Mouse (Mus musculus): ENCODE data around the gene Dnajc3. TPM values are rescaled to one million over a fixed set of nuclear protein-coding genes. Genes with fewer than 3 reads are reported as not detected.
A peak's percentile ranks its signal among the peaks of the same experiment; 100 is the strongest.

The Dnajc3 gene
- total RNA-seq (2021): 10 to 100 TPM; 41.0 to 42.9 TPM
- long read RNA-seq, full-length matches to known transcripts: 102 of 110 reads
- long read RNA-seq, partial matches to known transcripts: 2 of 110 reads
- long read RNA-seq, other reads (novel, unspliced or antisense): 6 of 110 reads

DNA sequence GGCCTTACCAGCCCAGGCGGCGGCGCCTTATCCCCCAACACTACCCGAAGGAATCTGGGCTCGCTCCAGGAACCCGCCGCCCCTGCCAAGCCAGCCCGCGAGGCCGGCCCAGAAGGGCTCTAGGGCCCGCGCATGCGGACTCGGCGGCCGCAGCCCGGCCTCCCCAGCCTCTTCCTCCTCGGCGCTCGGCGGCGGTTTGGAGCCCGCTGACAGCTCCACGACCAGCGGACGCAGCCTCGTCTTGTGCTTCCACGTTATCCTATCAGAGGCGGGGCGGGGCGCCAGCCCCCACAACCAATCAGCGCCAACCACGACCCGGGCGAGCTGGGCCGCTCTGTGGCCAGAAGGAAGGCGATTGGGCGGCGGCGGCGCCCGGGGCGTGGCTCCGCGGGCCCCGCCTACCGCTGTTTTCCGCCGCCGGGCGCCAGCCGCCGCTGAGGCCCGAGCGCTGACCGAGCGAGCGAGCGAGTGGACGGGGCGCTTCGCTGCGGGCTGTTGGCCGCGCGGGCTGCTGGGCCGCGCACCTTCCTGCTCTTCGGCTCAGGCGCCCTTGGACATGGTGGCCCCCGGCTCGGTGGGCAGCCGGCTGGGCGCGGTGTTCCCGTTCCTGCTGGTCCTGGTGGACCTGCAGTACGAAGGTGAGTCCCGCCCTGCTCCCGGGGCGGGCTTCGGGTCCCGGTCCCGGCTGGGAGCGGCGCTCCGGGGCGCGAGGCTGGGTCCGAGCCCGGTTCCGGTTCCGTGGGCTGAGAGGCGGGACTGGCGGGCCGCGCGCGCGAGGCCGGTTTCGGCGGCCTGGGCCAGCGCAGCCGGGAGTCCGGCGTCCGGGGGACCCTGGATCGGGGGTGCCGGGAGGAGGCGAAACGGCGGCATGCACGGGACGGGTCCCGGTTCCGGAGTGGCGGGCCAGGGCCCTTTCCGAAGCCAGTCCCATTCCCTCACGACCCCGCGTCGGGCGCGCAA is at the start of gene Dnajc3:
TSS of gene Dnajc3 (plus strand) at position 444 of the 960 bp plus-strand sequence.
- DNase-seq (ENCODE audit: low spot score in 2 of 2): peak; percentile 100

DNA sequence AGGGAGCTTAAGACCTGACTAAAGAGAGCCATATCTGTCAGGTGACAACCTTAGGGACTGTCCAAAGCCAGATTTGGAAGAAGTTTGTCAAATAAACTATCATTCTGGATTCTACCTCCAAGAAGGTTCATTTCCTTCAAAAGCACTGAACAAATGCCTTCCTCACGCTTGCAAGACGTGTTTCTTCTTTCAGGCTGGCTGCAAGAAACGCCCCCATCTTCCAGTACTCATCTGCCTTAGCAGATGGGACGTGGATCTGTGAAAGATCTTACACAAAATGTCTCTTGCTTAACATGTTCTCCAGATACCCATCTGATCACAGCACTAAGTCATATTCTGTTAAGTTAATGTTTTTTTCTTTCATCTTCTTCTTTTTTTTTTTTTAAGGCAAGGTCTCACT is 47.7 kb upstream of the Dnajc3 start:
- DNase-seq (ENCODE audit: low spot score in 2 of 2): peak; percentile 58 to 80

- no peak for DNase-seq (ENCODE audit: low spot score in 2 of 2)
Measured at GRCm38 (mm10) chr14:118895228-118895627, 42.5 kb upstream of the Dnajc3 start.

DNA sequence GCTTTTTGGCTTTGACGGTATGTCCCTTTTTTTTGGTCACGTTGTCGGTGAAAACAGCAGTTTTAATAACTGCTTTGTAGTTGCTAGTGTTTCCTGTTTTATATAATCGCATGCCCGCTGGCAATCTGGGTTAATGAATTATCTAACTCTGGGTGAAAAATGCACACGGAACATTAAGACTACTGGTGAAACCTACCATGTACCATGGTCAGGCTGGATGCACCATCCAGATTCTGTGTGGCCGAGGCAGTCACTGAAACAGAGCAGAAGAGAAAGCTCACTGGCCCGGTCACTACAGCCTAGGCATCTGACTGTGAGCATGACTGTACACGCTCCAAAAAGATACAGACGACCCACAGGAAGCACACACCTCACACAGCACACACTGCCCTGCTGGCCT is 42.1 kb upstream of the Dnajc3 start:
- no peak for DNase-seq (ENCODE audit: low spot score in 2 of 2)

- DNase-seq (ENCODE audit: low spot score in 2 of 2): no peak
Measured at GRCm38 (mm10) chr14:118899940-118900339, 37.8 kb upstream of the Dnajc3 start.

DNA sequence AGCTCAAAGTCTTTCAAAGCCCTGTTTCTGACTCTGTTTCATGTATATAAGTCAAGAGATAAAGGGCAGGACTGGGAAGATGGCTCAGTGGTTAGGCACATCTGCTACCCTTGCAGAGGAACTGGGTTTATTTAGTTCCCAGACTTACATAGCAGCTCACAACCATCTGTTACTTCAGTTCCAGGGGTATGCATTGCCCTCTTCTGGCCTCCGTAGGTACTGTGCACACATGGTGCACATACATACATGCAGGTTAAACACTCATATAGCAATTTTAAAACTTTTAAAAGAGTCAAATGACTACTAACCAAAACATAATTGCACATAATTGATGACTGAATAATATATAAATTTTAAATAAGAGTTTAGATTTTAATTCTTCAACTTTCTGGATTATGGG is 36.9 kb upstream of the Dnajc3 start:
- DNase-seq (ENCODE audit: low spot score in 2 of 2): no peak

GRCm38 (mm10) chr14:118903397-118903796 is 34.4 kb upstream of the Dnajc3 start:
- DNase-seq (ENCODE audit: low spot score in 2 of 2): peak in 1 of 2 experiments; percentile 42

DNA sequence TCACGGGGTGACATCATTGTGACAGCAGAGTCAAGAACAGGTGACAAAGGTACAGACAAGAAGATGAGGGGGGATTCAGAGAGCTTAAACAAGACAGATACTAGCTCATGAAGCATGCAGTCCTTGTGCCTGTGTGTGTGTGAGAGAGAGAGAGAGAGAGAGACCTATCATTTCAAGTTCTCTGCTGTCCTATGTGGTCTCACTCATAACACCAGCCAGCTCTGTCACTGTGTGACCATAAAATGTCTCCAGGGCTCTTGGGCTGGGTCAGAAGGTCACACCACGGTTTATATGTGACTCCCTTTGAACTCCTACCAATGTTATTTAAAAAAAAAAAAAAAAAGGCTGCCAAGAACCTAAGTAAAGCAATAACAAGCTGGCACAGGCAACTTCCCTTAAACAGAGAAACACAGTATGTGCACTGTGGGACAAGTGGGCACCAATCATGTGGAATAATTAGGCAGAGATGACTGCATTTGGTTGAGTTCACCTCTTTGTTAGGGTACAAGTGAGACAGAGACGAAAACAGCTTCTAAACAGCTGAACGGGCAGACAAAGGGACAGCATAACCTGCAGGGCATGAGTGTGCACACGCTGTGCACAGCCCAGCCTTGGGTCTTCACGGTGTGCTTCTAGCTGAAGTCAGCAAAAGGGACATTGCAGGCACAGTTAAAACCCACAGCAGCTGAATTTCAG is 33.8 kb upstream of the Dnajc3 start:
- DNase-seq (ENCODE audit: low spot score in 2 of 2): no peak

- DNase-seq (ENCODE audit: low spot score in 2 of 2): no peak
Measured at GRCm38 (mm10) chr14:118907592-118907991, 30.2 kb upstream of the Dnajc3 start.

DNA sequence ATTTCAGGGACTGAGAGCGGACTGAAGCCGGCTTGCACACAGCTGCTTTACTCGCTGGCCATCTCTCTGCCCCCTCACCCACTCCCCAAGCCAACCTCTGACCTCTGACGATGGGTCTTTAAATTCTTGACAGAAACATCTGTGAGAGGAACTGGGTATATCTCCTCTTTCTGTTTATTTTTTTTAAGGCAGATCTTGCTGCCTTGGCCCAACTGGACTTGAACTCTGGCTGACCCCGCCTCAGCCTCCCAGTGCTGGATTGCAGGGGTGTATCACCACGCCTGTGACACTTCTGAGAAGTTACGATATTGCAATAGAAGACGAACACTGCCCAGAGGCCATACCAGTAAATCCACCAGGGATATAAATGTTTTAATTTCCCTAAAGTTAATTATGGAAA is 27.9 kb upstream of the Dnajc3 start:
- DNase-seq (ENCODE audit: low spot score in 2 of 2): no peak

DNA sequence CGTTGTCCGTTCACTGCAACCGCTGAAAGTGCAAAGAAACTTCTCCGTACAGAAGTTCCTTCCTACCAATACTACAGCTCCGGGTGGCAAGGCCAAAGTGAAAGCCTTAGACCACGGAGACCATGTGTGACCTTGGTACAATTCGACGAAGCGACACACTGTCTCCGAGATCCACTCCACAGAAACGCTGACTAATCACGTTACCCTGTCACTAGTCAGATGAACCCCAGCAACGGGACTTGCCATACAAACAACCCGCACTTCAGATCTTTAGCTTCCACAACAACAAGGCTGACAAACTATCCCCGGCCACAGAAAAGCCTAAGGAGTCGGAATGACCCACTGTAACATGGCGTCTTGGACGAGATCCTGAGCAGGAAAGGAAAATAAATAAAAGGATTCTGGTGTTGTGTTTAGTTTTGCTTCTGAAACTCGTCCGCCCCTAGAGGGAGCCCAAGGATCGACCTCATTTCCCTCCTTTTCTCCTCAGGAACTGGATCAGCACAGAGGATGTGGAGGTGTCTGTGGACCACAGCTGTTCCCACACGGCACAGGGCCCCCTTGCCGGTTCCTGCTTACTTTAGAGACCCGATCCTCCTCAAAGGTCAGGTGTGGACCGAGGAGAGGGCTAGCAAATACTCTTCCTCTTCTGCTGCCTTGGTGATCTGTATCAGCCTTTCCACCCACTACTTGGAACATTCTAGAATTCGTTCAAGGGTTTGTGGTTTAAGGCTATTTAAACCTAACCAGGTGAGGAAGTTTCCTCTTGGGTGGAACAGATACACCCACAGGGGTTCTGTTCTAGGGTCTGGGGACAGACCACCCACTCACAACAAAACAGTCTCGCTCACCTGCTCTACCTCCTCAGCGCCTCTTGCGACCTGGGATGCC is 27.2 kb upstream of the Dnajc3 start:
- DNase-seq (ENCODE audit: low spot score in 2 of 2): peak; percentile 55 to 83

DNA sequence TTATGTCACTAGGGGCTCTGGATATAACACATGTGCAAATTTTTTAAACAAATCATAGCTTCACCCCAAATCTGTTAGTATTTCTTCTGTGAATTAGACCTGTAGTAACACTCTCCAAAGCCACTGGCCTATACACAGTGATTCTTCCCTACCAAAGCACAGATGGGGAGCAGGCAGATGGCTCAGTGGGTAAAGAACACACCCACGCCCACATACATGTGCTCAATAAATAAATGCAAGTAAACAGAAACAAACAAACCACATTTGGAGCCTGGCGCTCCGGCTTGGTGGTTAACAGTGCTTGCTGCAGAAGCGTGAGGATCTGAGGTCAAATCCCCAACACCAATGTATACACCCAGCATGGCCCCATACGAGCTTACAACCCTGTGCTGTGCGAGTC is 26.3 kb upstream of the Dnajc3 start:
- DNase-seq (ENCODE audit: low spot score in 2 of 2): peak in 1 of 2 experiments; percentile 65

DNA sequence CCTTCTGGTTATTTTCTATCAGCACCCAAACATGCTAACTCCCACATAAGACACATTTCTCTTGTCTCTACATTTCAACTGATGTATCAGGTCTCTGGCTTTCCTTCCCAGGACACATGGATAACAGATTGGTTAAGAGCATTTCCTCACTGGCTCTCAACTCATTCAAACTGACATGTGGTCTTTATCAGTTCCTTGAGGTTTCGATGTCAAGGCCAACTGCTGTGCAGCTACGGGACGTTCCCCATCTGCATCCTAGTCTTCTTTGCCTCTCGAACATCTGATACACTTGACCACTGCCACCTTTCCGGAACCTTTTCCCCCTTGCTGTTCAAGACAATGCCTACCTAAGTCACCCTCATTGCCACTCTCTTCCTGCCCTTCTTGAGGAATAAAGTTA is 24.1 kb upstream of the Dnajc3 start:
- no peak for DNase-seq (ENCODE audit: low spot score in 2 of 2)

DNA sequence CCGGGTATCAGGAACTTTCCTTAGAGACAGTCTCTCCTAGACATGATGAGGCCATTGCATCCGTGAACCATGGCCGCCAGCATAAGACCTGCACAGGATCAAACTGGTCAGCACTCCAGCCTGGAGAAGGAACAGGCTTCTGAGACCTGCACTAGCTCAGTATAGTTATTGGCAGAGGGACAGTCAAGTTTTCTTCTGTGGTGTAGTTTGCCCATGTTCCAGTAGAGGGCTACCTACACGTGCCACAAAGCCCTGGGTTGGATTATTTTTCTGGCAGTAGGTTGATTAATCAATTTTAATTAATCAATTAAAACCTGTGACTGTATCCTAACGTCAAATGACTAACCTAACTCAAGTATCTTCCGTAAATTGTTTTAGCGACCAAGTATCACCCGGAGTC is 18.8 kb upstream of the Dnajc3 start:
- DNase-seq (ENCODE audit: low spot score in 2 of 2): peak in 1 of 2 experiments; percentile 51

DNA sequence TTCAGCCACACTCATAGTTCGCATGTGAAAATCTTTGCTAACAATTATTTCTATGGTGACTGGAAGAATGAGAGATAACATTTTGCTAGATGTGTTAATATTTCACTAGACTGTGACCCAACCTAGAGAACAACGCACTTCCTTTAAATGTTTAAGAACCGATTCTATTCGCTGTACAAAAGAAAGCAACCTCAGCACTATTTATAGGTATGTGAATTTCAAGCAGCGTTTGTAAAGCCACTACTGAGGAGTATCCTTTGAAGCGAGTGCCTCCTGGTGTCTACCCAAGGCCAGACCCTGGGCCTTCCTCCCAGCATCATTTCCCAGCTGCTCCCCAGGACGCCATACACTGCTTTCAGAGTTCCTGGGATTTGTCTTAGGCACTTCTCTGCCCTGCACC is 17.1 kb upstream of the Dnajc3 start:
- no peak for DNase-seq (ENCODE audit: low spot score in 2 of 2)

DNA sequence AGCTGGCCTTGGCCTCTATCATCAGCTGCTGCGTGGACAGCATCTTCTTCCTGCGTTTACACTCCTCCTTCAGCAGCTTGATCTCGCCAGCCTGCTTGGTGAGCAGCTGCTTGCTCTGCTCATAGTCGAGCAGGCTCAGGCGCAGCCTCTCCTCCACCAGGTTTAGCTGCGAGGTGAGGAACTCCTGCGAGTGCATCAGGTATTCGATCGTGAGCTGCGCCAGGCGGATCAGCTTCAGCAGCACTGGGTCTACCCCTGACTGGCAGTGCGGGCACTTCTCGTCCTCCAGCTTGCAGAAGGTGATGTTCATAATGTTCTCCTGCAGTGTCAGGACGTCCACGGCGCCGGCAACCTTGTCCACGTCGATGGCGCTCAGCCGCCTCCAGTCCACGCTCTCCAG is 15.5 kb upstream of the Dnajc3 start:
- DNase-seq (ENCODE audit: low spot score in 2 of 2): no peak

- DNase-seq (ENCODE audit: low spot score in 2 of 2): no peak
Measured at GRCm38 (mm10) chr14:118922667-118923184, 15.1 kb upstream of the Dnajc3 start.

- DNase-seq (ENCODE audit: low spot score in 2 of 2): peak; percentile 81 to 87
Measured at GRCm38 (mm10) chr14:118924673-118925615, 12.8 kb upstream of the Dnajc3 start, which contains the start of gene Dzip1. TSS of gene Dzip1 (minus strand) at chr14:118925460.

DNA sequence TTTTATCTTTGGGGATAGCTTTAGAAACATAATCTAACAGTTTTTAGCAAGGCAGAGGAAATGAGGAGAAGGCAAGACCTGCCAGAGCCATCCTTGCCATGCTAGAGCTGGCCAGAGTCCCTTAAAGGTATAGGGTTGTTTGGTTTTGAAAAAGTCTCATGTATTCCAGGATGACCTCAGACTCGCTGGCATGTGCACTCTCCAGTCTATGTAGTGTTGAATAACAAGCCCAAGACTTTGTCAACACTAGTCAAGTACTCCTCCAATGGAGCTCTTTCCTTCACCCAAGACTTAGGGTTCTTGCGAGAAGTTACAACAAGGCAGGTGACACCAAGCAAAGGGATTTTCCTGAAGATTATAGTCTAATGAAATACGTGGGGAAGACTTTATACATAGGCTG is 9.2 kb upstream of the Dnajc3 start:
- no peak for DNase-seq (ENCODE audit: low spot score in 2 of 2)

- no peak for DNase-seq (ENCODE audit: low spot score in 2 of 2)
Measured at GRCm38 (mm10) chr14:118929779-118930178, 8.0 kb upstream of the Dnajc3 start.

Data from layer of hippocampus, adult 18-20 months (tissue).